Comparison of ENCODE assay signal across 9 mouse cellular contexts in genomic region chr10:21055254-21055885, GRCm38 (mm10).
DNase-seq lines count a peak whose midpoint lies in the region; ATAC-seq and TF ChIP-seq lines count a peak whose summit lies in the region.
"Had no signal": no experiment of that assay in that cellular context is flagged by ENCODE, and none has a peak within 500 bp of the region (broad histone marks: within the 10 kb centered on the region; RNA-seq: fewer than 3 reads in every experiment).

No protein-coding gene starts in this region.

- TF ChIP-seq CTCF in ES-Bruce4 (IDR thresholded peaks at IDR 0.05; ENCODE audit: low read depth, low read length): no peak

- no peak overlapping the region for H3K9ac ChIP-seq in ES-Bruce4 (ENCODE audit: low read depth, poor library complexity, severe bottlenecking)
- H3K9ac ChIP-seq in forebrain, embryonic 13.5 days: peak overlapping the region; percentile 30; the same call in 1 of the 2 replicates
- peak overlapping the region; percentile 58 for H3K9ac ChIP-seq in liver, embryonic 12.5 days
- H3K9ac ChIP-seq: limb, embryonic 15.5 days had no signal

- TF ChIP-seq POLR2A in ES-Bruce4 (IDR thresholded peaks at IDR 0.05; ENCODE audit: insufficient read depth, low read length): no peak

- whole genome bisulfite sequencing in heart, embryonic 10.5 days: 10% methylated on average over 17 of the region's 17 CpGs
- WGBS in forebrain, embryonic 13.5 days: 12% methylated on average over 17 of the region's 17 CpGs
- WGBS in liver, embryonic 12.5 days (ENCODE audit: insufficient replicate concordance): 7% methylated on average over 17 of the region's 17 CpGs

- peaks cover 18% of the 10 kb centered on the region for H3K4me1 ChIP-seq in heart, embryonic 10.5 days
- H3K4me1 ChIP-seq in ES-Bruce4 (ENCODE audit: control insufficient read depth, insufficient read depth, low read length): peaks cover 3% of the 10 kb centered on the region
- peaks cover 13% of the 10 kb centered on the region for H3K4me1 ChIP-seq in forebrain, embryonic 13.5 days
- H3K4me1 ChIP-seq in liver, embryonic 12.5 days: peaks cover 44% of the 10 kb centered on the region

- no peaks in the 10 kb centered on the region for H3K36me3 ChIP-seq in heart, embryonic 10.5 days
- H3K36me3 ChIP-seq in ES-Bruce4 (ENCODE audit: control insufficient read depth, insufficient read depth, low read length, poor library complexity, severe bottlenecking): no peaks in the 10 kb centered on the region
- peaks cover 12% of the 10 kb centered on the region; the same call in 1 of the 2 replicates for H3K36me3 ChIP-seq in forebrain, embryonic 13.5 days (ENCODE audit: poor library complexity, severe bottlenecking)
- H3K36me3 ChIP-seq in liver, embryonic 12.5 days: no peaks in the 10 kb centered on the region
- H3K36me3 ChIP-seq: limb, embryonic 15.5 days had no signal

- DNase-seq in heart, embryonic 10.5 days (ENCODE audit: low spot score): no peak
- DNase-seq in heart, adult 18-20 months: no peak
- peak; percentile 66 for DNase-seq in thymus, postnatal 4 days
- DNase-seq in adrenal gland, postnatal 25 days: no peak
- no peak for DNase-seq in right cerebral cortex, postnatal 25 days

- H3K27ac ChIP-seq in heart, embryonic 10.5 days: no peak overlapping the region
- peak overlapping the region; percentile 88 for H3K27ac ChIP-seq in ES-Bruce4 (ENCODE audit: insufficient read depth, low read length)
- no peak overlapping the region for H3K27ac ChIP-seq in forebrain, embryonic 13.5 days
- H3K27ac ChIP-seq in liver, embryonic 12.5 days: peak overlapping the region; percentile 77
- H3K27ac ChIP-seq: limb, embryonic 15.5 days had no signal

- H3K27me3 ChIP-seq in heart, embryonic 10.5 days (ENCODE audit: insufficient read depth, poor library complexity, severe bottlenecking): peaks cover 27% of the 10 kb centered on the region
- no peaks in the 10 kb centered on the region for H3K27me3 ChIP-seq in ES-Bruce4 (ENCODE audit: control insufficient read depth, insufficient read depth, low read length, poor library complexity, severe bottlenecking)
- peaks cover 12% of the 10 kb centered on the region; the same call in 1 of the 2 replicates for H3K27me3 ChIP-seq in forebrain, embryonic 13.5 days
- no peaks in the 10 kb centered on the region for H3K27me3 ChIP-seq in liver, embryonic 12.5 days (replicated peaks)

- peak overlapping the region; percentile 49 for H3K4me3 ChIP-seq in heart, embryonic 10.5 days
- H3K4me3 ChIP-seq in ES-Bruce4 (ENCODE audit: low read depth, low read length): peak overlapping the region; percentile 42; the same call in 1 of the 2 replicates
- no peak overlapping the region for H3K4me3 ChIP-seq in forebrain, embryonic 13.5 days
- H3K4me3 ChIP-seq in liver, embryonic 12.5 days: peak overlapping the region; percentile 41
- H3K4me3 ChIP-seq: limb, embryonic 15.5 days had no signal

- TF ChIP-seq EP300 in ES-Bruce4 (IDR thresholded peaks at IDR 0.05; ENCODE audit: insufficient read depth, low read depth, low read length): peak; percentile 93

- peak; percentile 43; the same call in 1 of the 2 replicates for ATAC-seq in forebrain, embryonic 13.5 days
- peak; percentile 62 for ATAC-seq in liver, embryonic 12.5 days

- H3K9me3 ChIP-seq in heart, embryonic 10.5 days: no peaks in the 10 kb centered on the region
- no peaks in the 10 kb centered on the region for H3K9me3 ChIP-seq in ES-Bruce4 (replicated peaks; ENCODE audit: control insufficient read depth, insufficient read depth, low read length, poor library complexity, severe bottlenecking)
- H3K9me3 ChIP-seq in forebrain, embryonic 13.5 days (replicated peaks): no peaks in the 10 kb centered on the region
- H3K9me3 ChIP-seq in liver, embryonic 12.5 days (replicated peaks): no peaks in the 10 kb centered on the region
- H3K9me3 ChIP-seq: limb, embryonic 15.5 days had no signal

- H3K4me2 ChIP-seq in forebrain, embryonic 13.5 days: peak overlapping the region; percentile 40
- H3K4me2 ChIP-seq in liver, embryonic 12.5 days: peak overlapping the region; percentile 79
- H3K4me2 ChIP-seq: limb, embryonic 15.5 days had no signal

Comparison
In these comparisons a context has a peak if more than half of its experiments do, and no peak if none do; other contexts are left out.
1. H3K27ac ChIP-seq: peak in ES-Bruce4 (single experiment) and liver, embryonic 12.5 days (single experiment); none in heart, embryonic 10.5 days (single experiment) and forebrain, embryonic 13.5 days (single experiment).